Mouse (Mus musculus): ENCODE measurements around the gene Omd. TPM values are rescaled to one million over a fixed set of nuclear protein-coding genes. Genes with fewer than 3 reads are reported as not detected.

Omd gene
- polyA plus RNA-seq, 1 experiment from 2014 or later, result 0.20 TPM

DNA sequence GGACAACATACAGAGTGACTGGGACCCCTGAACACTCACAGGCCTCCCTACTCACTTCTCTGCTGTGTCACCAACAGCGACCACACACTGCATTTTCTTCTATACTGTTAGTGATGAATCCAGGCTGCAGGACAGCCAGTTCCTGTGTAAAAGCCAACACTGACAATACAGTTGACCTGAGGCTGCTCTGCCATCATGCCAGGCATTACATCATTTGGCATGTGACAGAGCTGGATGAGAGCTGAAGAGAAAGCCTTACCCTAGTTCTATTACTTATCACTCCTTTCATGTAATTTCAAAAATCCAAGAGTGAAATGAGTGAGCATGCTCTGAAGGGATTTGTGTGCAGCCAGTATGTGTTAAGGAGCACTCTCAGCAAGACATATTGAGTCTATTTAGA lies 26.1 kb upstream of the Omd start:
- Histone ChIP-seq H3K9ac (no peak overlapping the region), H3K9me3 (ENCODE audit: control insufficient read depth, low read length) (no peaks in the 10 kb centered on the region), H3K4me3 (replicated peaks; ENCODE audit: low read length) (no peak overlapping the region), H3K27ac (no peak overlapping the region), H3K4me2 (replicated peaks) (no peak overlapping the region), H3K27me3 (ENCODE audit: control insufficient read depth, insufficient read depth, low read length) (no peaks in the 10 kb centered on the region), H3K4me1 (replicated peaks; ENCODE audit: control insufficient read depth, insufficient read depth, low read length) (no peaks in the 10 kb centered on the region), H3K36me3 (replicated peaks; ENCODE audit: control insufficient read depth, insufficient read depth) (no peaks in the 10 kb centered on the region)
- ATAC-seq (ENCODE audit: low FRiP score) (no peak), DNase-seq (ENCODE audit: low spot score) (no peak)
- 86% methylated on average over 1 of the region's 1 CpGs for WGBS

DNA sequence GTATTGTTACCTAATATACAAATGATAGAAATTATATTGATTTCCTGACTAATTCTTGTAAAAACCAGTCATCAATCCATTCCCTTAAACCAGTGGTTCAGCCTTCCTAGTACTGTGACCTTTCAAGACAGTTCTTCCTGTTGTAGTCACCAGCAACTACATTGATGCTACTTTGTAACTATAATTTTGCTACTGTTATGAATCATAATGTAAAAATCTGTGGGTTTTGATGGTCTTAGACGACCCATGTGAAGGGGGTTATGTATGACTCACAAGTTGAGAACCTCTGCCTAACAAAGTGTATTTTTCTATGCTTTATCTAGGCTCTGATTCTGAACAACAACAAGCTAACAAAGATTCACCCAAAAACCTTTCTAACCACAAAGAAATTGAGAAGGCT lies 25.3 kb upstream of the Omd start:
- no peaks in the 10 kb centered on the region for H3K4me1 ChIP-seq (replicated peaks; ENCODE audit: control insufficient read depth, insufficient read depth, low read length)
- H3K9me3 ChIP-seq (ENCODE audit: control insufficient read depth, low read length), result no peaks in the 10 kb centered on the region
- no peak overlapping the region for H3K4me2 ChIP-seq (replicated peaks)
- H3K27me3 ChIP-seq (ENCODE audit: control insufficient read depth, insufficient read depth, low read length), result no peaks in the 10 kb centered on the region
- DNase-seq (ENCODE audit: low spot score), result no peak
- H3K9ac ChIP-seq, result no peak overlapping the region
- ATAC-seq (ENCODE audit: low FRiP score), result no peak
- H3K27ac ChIP-seq, result no peak overlapping the region
- H3K36me3 ChIP-seq (replicated peaks; ENCODE audit: control insufficient read depth, insufficient read depth), result no peaks in the 10 kb centered on the region
- WGBS, result 67% methylated on average over 1 of the region's 1 CpGs
- no peak overlapping the region for H3K4me3 ChIP-seq (replicated peaks; ENCODE audit: low read length)

DNA sequence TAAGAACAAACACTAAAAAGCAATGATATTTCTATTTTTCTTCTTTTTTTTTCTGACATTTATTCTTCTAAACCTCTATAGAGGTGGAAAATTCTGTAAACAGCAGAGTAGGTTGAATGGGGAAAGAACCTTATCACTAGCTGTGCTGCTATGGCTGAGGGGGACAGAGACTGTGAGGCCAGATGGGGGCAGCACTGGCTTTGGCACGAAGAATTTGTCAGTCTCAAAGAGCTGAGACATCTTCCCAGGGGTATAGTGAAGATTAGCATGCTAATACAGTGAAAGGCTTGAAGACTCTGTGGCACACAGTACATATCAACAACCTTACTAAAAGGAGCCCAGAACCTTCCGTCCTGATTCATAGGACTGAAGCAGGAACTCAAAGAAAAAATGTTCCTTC lies 23.1 kb upstream of the Omd start:
- no peak overlapping the region for H3K9ac ChIP-seq
- no peak for ATAC-seq (ENCODE audit: low FRiP score)

DNA sequence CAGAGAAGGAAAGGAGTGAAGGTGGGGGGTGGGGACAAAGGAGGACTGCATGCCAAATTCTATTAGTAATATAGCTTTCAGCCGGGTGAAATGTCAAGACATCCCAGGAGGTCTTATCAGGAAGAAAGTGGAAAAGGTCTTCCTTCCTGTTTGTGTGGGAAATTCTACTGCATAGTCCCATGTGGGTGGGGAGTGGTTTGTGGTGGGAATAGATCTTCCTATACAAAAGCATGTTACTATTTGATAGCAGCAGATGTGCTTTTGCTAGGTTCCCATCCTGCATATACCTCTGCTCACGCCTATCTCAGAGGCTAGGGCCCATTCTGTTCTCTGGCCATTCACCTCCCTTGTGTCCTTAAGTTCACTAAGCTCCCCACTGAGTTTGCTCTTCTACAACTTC lies 21.4 kb upstream of the Omd start:
- Histone ChIP-seq H3K9ac (no peak overlapping the region), H3K27ac (no peak overlapping the region), H3K4me1 (replicated peaks; ENCODE audit: control insufficient read depth, insufficient read depth, low read length) (no peaks in the 10 kb centered on the region), H3K36me3 (replicated peaks; ENCODE audit: control insufficient read depth, insufficient read depth) (no peaks in the 10 kb centered on the region), H3K27me3 (ENCODE audit: control insufficient read depth, insufficient read depth, low read length) (no peaks in the 10 kb centered on the region), H3K4me3 (replicated peaks; ENCODE audit: low read length) (no peak overlapping the region), H3K9me3 (ENCODE audit: control insufficient read depth, low read length) (no peaks in the 10 kb centered on the region), H3K4me2 (replicated peaks) (no peak overlapping the region)
- no peak for ATAC-seq (ENCODE audit: low FRiP score)
- 69% methylated on average over 2 of the region's 2 CpGs for WGBS
- no peak for DNase-seq (ENCODE audit: low spot score)

More for the DNA sequence above, 23.1 kb upstream of the Omd start:
- WGBS, result 39% methylated on average over 2 of the region's 2 CpGs
- no peaks in the 10 kb centered on the region for H3K4me1 ChIP-seq (replicated peaks; ENCODE audit: control insufficient read depth, insufficient read depth, low read length)
- no peaks in the 10 kb centered on the region for H3K36me3 ChIP-seq (replicated peaks; ENCODE audit: control insufficient read depth, insufficient read depth)
- DNase-seq (ENCODE audit: low spot score), result peak; percentile 32
- no peaks in the 10 kb centered on the region for H3K9me3 ChIP-seq (ENCODE audit: control insufficient read depth, low read length)
- no peak overlapping the region for H3K27ac ChIP-seq
- no peak overlapping the region for H3K4me3 ChIP-seq (replicated peaks; ENCODE audit: low read length)
- H3K4me2 ChIP-seq (replicated peaks), result no peak overlapping the region
- H3K27me3 ChIP-seq (ENCODE audit: control insufficient read depth, insufficient read depth, low read length), result no peaks in the 10 kb centered on the region

DNA sequence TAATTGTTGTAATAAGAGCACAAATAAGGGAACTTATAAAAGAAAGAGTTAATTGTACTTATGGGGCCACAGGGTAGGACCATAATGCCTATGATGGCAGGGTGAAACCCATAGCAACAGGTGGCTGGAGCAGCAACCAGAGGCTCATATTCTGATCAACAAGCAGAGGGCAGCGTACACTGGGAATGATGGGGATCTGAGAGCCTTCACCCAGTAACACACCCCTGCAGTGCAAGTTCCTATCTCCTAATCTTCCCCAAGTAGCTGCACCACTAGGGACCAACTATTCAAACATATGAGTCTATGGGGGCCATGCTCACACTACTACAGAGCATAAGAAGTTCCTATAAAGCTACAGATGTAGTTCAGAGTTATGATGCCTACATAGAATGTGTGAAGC lies 17.9 kb upstream of the Omd start:
- Histone ChIP-seq H3K9ac (no peak overlapping the region), H3K36me3 (replicated peaks; ENCODE audit: control insufficient read depth, insufficient read depth) (no peaks in the 10 kb centered on the region), H3K9me3 (ENCODE audit: control insufficient read depth, low read length) (no peaks in the 10 kb centered on the region), H3K4me2 (replicated peaks) (no peak overlapping the region), H3K4me1 (replicated peaks; ENCODE audit: control insufficient read depth, insufficient read depth, low read length) (no peaks in the 10 kb centered on the region), H3K27me3 (ENCODE audit: control insufficient read depth, insufficient read depth, low read length) (no peaks in the 10 kb centered on the region), H3K27ac (no peak overlapping the region), H3K4me3 (replicated peaks; ENCODE audit: low read length) (no peak overlapping the region)
- no peak for DNase-seq (ENCODE audit: low spot score)
- ATAC-seq (ENCODE audit: low FRiP score), result no peak
- WGBS, result 96% methylated on average over 1 of the region's 1 CpGs

DNA sequence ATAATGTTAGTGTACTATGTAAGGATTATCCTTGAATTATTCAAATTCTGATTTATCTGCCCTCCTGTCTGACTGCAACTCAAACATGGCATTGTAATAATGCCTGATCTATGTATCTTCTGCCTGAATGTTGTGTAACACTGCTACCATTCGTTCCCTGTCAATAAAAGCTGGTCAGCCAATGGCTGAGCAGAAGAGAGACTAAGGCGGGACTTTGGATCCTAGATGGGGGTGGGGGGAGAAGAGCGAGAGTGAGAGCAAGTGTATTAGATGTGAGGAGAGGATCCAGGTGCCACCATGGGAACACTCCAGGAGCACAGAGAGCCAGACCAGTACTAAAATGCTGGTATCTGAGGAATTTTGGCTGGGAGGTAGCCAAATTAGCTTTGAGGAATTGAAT lies 11.9 kb upstream of the Omd start:
- H3K4me1 ChIP-seq (replicated peaks; ENCODE audit: control insufficient read depth, insufficient read depth, low read length), result no peaks in the 10 kb centered on the region
- ATAC-seq (ENCODE audit: low FRiP score), result 0 out of 2 replicates have a peak, but pooled peaks have one; percentile 46
- no peak for DNase-seq (ENCODE audit: low spot score)
- H3K9me3 ChIP-seq (ENCODE audit: control insufficient read depth, low read length), result no peaks in the 10 kb centered on the region
- no peak overlapping the region for H3K4me2 ChIP-seq (replicated peaks)
- H3K27ac ChIP-seq, result no peak overlapping the region
- WGBS, result 74% methylated on average over 3 of the region's 3 CpGs
- H3K9ac ChIP-seq, result no peak overlapping the region
- H3K27me3 ChIP-seq (ENCODE audit: control insufficient read depth, insufficient read depth, low read length), result no peaks in the 10 kb centered on the region
- no peaks in the 10 kb centered on the region for H3K36me3 ChIP-seq (replicated peaks; ENCODE audit: control insufficient read depth, insufficient read depth)
- H3K4me3 ChIP-seq (replicated peaks; ENCODE audit: low read length), result no peak overlapping the region

DNA sequence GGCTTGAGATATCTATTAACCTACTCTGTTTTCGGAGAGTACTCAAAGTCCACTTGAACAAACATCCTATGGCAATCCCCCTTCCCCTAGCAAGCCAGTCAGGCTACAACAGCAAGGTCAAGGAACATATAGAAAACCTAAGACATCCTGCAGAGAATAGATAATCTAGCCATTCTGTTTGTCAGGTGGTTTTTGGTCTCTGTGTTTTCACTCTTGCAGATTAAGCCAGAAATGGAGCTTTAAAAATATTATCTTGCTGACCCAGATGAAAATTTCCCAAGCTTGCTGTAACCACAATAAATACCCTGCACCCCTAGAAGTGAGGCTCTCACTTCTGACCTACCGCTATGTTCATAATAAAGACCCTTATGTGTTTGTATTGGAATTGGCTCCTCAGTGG lies 10.8 kb upstream of the Omd start:
- Histone ChIP-seq H3K36me3 (replicated peaks; ENCODE audit: control insufficient read depth, insufficient read depth) (no peaks in the 10 kb centered on the region), H3K4me2 (replicated peaks) (no peak overlapping the region), H3K4me1 (replicated peaks; ENCODE audit: control insufficient read depth, insufficient read depth, low read length) (no peaks in the 10 kb centered on the region), H3K9me3 (ENCODE audit: control insufficient read depth, low read length) (no peaks in the 10 kb centered on the region), H3K27me3 (ENCODE audit: control insufficient read depth, insufficient read depth, low read length) (no peaks in the 10 kb centered on the region), H3K27ac (no peak overlapping the region), H3K9ac (no peak overlapping the region), H3K4me3 (replicated peaks; ENCODE audit: low read length) (no peak overlapping the region)
- 90% methylated on average over 2 of the region's 2 CpGs for WGBS
- ATAC-seq (ENCODE audit: low FRiP score), result no peak
- no peak for DNase-seq (ENCODE audit: low spot score)

DNA sequence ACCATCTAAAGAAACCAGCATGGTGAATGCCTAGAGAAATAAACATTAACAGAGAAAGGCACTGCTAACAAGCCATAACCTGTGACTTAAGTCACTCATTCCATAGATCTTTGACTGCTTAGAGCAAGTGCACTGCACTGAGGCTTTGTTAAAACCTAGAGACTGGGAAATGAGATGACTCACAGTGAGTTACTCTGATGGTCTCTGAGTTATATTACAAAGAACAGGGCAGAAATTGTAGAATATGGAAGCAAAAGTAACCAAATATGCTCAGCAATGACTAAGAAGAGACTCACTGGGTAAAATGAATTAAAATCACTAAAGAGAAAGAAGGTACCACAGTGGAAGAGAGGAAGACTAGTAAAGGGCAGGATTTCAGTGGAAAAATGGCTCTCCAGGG lies 1.6 kb downstream of the Omd start:
- Histone ChIP-seq H3K4me1 (replicated peaks; ENCODE audit: control insufficient read depth, insufficient read depth, low read length) (no peaks in the 10 kb centered on the region), H3K4me2 (replicated peaks) (no peak overlapping the region), H3K4me3 (replicated peaks; ENCODE audit: low read length) (no peak overlapping the region), H3K9me3 (ENCODE audit: control insufficient read depth, low read length) (no peaks in the 10 kb centered on the region), H3K36me3 (replicated peaks; ENCODE audit: control insufficient read depth, insufficient read depth) (no peaks in the 10 kb centered on the region), H3K27ac (no peak overlapping the region), H3K27me3 (ENCODE audit: control insufficient read depth, insufficient read depth, low read length) (no peaks in the 10 kb centered on the region), H3K9ac (no peak overlapping the region)
- ATAC-seq (ENCODE audit: low FRiP score) (no peak), DNase-seq (ENCODE audit: low spot score) (no peak)

DNA sequence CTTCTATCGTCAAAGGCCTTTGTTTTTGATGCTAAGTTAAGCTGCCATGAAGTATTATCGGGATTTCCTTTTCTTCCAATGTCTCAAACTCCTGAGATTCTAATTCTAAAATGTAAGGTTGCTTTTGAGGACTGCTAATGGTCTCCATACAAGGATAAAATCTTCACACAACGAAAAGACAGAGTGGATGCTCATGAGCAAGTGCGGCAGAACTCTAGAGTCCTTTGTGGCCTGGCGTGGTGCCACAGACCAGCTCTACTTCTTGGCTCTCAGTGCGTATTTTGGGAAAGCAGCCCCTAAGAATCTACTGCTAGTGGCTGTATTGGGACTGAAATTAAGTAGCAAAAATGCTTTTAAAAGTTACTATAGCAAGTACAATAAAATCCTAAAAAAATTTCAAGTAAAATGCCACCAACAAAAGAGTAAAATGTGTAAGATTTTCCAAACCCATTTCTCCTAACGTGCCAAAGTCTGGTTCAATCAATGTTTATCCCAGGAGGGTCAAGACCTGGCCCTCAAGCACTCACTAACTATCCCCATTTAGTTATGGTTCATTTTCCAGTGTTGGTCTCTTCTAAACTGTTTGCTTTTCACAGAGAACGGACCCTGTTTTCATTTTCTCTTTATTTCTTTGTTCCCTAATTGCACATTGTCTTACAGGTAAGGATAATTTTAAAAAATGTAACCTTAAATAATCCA lies 2.2 kb downstream of the Omd start:
- no peaks in the 10 kb centered on the region for H3K36me3 ChIP-seq (replicated peaks; ENCODE audit: control insufficient read depth, insufficient read depth)
- DNase-seq (ENCODE audit: low spot score), result no peak
- no peaks in the 10 kb centered on the region for H3K9me3 ChIP-seq (ENCODE audit: control insufficient read depth, low read length)
- H3K4me3 ChIP-seq (replicated peaks; ENCODE audit: low read length), result no peak overlapping the region
- ATAC-seq (ENCODE audit: low FRiP score), result no peak
- no peaks in the 10 kb centered on the region for H3K27me3 ChIP-seq (ENCODE audit: control insufficient read depth, insufficient read depth, low read length)
- WGBS, result 85% methylated on average over 8 of the region's 8 CpGs
- no peak overlapping the region for H3K4me2 ChIP-seq (replicated peaks)
- H3K27ac ChIP-seq, result no peak overlapping the region
- H3K9ac ChIP-seq, result no peak overlapping the region
- H3K4me1 ChIP-seq (replicated peaks; ENCODE audit: control insufficient read depth, insufficient read depth, low read length), result no peaks in the 10 kb centered on the region

DNA sequence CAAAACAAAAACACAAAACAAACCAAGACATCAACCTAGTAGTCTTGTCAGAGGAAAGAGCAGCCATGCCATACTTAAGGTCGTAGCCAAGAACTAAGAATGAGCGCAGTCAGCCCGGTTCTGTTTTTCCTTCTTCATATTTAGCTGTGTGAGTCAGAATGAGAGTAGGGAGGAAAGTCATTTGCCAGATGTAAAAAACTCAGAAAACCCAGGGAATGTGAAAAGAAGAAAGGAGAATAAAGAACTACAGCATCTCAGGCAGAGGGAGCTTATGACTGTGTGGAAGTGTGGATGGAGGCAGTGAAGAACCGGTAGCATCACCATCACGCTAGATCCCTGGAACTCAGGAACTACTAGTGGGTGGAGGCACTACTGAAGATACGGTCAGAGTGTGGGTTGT lies 3.8 kb downstream of the Omd start:
- DNase-seq (ENCODE audit: low spot score) (no peak), ATAC-seq (ENCODE audit: low FRiP score) (no peak)
- no peaks in the 10 kb centered on the region for H3K4me1 ChIP-seq (replicated peaks; ENCODE audit: control insufficient read depth, insufficient read depth, low read length)
- H3K27me3 ChIP-seq (ENCODE audit: control insufficient read depth, insufficient read depth, low read length), result no peaks in the 10 kb centered on the region
- 95% methylated on average over 6 of the region's 6 CpGs for whole genome bisulfite sequencing
- H3K27ac ChIP-seq, result no peak overlapping the region
- H3K9ac ChIP-seq, result no peak overlapping the region
- H3K4me3 ChIP-seq (replicated peaks; ENCODE audit: low read length), result no peak overlapping the region
- no peak overlapping the region for H3K4me2 ChIP-seq (replicated peaks)
- no peaks in the 10 kb centered on the region for H3K9me3 ChIP-seq (ENCODE audit: control insufficient read depth, low read length)
- no peaks in the 10 kb centered on the region for H3K36me3 ChIP-seq (replicated peaks; ENCODE audit: control insufficient read depth, insufficient read depth)
